Mouse (Mus musculus) heart, embryonic 14.5 days (tissue): ENCODE results near the gene Nemp2. TPM values are rescaled to one million over a fixed set of nuclear protein-coding genes. Genes with fewer than 3 reads are reported as not detected.

Experiments used
- ATAC-seq: fragments of 200-750 bp; cut with Nextera tagmentation; 2 replicates; pipeline ENCODE4 v1.8.0; 2017; ENCODE audit warnings: low read depth, moderate TSS enrichment; ENCODE audit not compliant: insufficient number of reproducible peaks, insufficient read depth, low FRiP score
- H3K27ac ChIP-seq, 2 experiments: fragments of 200-500 bp in 1 of 2; fragments of 300-500 bp in 1 of 2; sonication (generic) in 1 of 2; replicated peaks in 1 of 2; 2 replicates each; pipeline ENCODE4 v1.5.1; 2012 to 2014; ENCODE audit warnings: low read depth in 2 of 2, low read length in 2 of 2, control low read depth in 1 of 2, mild to moderate bottlenecking in 1 of 2, mixed read lengths in 1 of 2; ENCODE audit not compliant: control insufficient read depth in 1 of 2, insufficient read depth in 1 of 2
- H3K27me3 ChIP-seq: fragments of 300-500 bp; sonication (generic); 2 replicates; pipeline ENCODE4 v1.6.1; 2014; ENCODE audit warnings: mild to moderate bottlenecking, low read length, control low read depth; ENCODE audit not compliant: control insufficient read depth, insufficient read depth
- H3K36me3 ChIP-seq: fragments of 300-500 bp; sonication (generic); 2 replicates; pipeline ENCODE4 v1.6.1; 2014; ENCODE audit warnings: mild to moderate bottlenecking, control low read depth, low read length, mixed read lengths; ENCODE audit not compliant: control insufficient read depth, insufficient read depth
- H3K4me1 ChIP-seq, 2 experiments: fragments of 200-500 bp in 1 of 2; fragments of 300-500 bp in 1 of 2; sonication (generic) in 1 of 2; 2 replicates each; pipeline ENCODE4 v1.6.1; 2012 to 2014; ENCODE audit warnings: low read length in 2 of 2, control low read depth in 1 of 2, mixed read lengths in 1 of 2; ENCODE audit not compliant: control insufficient read depth in 2 of 2, insufficient read depth in 2 of 2
- H3K4me2 ChIP-seq: fragments of 300-500 bp; sonication (generic); 2 replicates; pipeline ENCODE4 v1.6.1; 2014; ENCODE audit warnings: mild to moderate bottlenecking, low read length
- H3K4me3 ChIP-seq, 2 experiments: fragments of 200-500 bp in 1 of 2; fragments of 300-500 bp in 1 of 2; sonication (generic) in 1 of 2; 2 replicates each; pipeline ENCODE4 v1.5.1; 2012 to 2014; ENCODE audit warnings: low read length in 2 of 2, mild to moderate bottlenecking in 2 of 2, control low read depth in 1 of 2, low read depth in 1 of 2, moderate library complexity in 1 of 2; ENCODE audit not compliant: control insufficient read depth in 1 of 2, insufficient read depth in 1 of 2
- H3K9ac ChIP-seq: fragments of 300-500 bp; sonication (generic); 2 replicates; pipeline ENCODE4 v1.6.1; 2014; ENCODE audit warnings: mild to moderate bottlenecking, low read length
- H3K9me3 ChIP-seq: fragments of 300-500 bp; sonication (generic); 2 replicates; pipeline ENCODE4 v1.6.1; 2016; ENCODE audit warnings: low read length, control low read depth; ENCODE audit not compliant: control insufficient read depth
- WGBS: fragments of 180-500 bp; shearing (Covaris S2); extraction: QIAGEN DNeasy Blood & Tissue Kit; methylation state at CpG from one replicate; pipeline ENCODE4 v1.1.7; 2014; 5-methylcytosine and 5-hydroxymethylcytosine counted together
- polyA plus RNA-seq: library from polyadenylated mRNA; unstranded; fragments of >200 nt; fragmentation: Nextera tagmentation; extraction: Ambion mirVana; gene quantifications from 2 replicates; pipeline ENCODE4 v1.2.1, GENCODE M21; 2014

Nemp2 gene
- polyA plus RNA-seq, 1 experiment from 2014 or later: 5.6 TPM

DNA sequence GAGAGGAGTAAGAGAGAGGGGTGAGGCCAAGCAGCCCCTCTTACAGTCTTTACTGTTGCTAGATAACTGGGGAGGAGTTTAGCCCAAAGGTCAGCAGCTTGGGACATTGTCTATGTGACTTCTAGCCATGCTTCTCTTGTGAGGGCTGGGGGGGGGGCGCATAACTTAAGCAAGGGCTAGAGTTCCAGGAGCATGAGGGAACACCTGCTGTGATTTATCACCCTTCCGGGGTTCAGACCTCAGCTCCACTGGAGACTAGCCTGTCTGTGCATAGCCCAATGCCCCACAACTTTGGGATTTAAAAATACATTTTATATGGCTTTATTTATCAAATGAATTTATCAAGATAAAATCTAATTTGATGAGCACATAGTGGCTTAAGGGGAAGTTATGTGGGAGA is 7.6 kb downstream of the Nemp2 start:
- no peak overlapping the region for H3K9ac ChIP-seq
- 82% methylated on average over 2 of the region's 2 CpGs for WGBS
- no peak overlapping the region for H3K4me3 ChIP-seq
- H3K4me1 ChIP-seq: no peaks in the 10 kb centered on the region
- H3K36me3 ChIP-seq: peaks cover 32% of the 10 kb centered on the region
- H3K9me3 ChIP-seq: no peaks in the 10 kb centered on the region
- no peaks in the 10 kb centered on the region for H3K27me3 ChIP-seq
- no peak for ATAC-seq
- H3K4me2 ChIP-seq: no peak overlapping the region
- H3K27ac ChIP-seq: no peak overlapping the region

DNA sequence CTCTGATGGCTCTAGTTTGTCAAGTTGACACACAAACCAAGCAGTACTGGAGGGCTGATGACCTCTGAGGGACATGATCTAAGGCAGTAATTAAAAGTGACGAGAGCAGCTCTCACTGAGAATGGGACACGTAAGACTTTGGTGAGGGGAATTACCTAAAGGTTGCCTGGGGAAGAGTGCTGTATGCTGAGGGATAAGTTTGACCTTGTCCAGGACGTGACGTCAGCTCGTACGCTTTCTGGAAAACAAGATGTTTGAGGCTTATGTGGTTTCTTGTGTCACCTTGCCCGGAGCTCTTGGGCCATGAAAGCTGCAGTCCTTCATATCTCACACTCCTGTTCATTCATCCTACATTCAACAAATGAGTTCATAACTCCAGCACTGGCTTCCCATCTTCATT is 8.6 kb downstream of the Nemp2 start:
- H3K36me3 ChIP-seq: peaks cover 32% of the 10 kb centered on the region

DNA sequence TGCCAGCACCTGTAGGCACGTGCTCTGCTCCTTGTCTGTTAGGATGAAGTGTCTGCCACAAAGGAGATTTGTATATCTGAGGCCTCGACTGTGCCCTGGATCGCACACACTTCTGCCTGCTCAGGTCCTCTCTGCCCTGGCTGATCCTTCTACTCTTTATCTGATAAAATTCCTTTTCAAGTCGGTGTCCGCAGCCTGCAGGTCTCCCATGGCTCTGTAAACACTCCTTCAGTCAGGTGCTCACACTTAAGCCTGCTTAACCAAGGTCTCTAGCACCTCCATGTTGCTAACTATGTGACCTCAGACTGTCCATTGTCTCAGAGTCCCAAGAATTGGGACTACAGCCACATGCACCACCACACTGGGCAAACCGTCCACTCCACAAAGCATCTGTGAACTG is 9.8 kb downstream of the Nemp2 start:
- H3K27ac ChIP-seq: no peak overlapping the region
- no peak overlapping the region for H3K9ac ChIP-seq
- H3K9me3 ChIP-seq: no peaks in the 10 kb centered on the region
- H3K27me3 ChIP-seq: no peaks in the 10 kb centered on the region
- H3K4me1 ChIP-seq: no peaks in the 10 kb centered on the region
- no peak overlapping the region for H3K4me3 ChIP-seq
- peaks cover 35% of the 10 kb centered on the region for H3K36me3 ChIP-seq
- ATAC-seq: no peak
- no peak overlapping the region for H3K4me2 ChIP-seq
- WGBS: 46% methylated on average over 6 of the region's 6 CpGs

More for the DNA sequence above, 8.6 kb downstream of the Nemp2 start:
- no peak overlapping the region for H3K27ac ChIP-seq
- no peaks in the 10 kb centered on the region for H3K4me1 ChIP-seq
- H3K4me3 ChIP-seq: no peak overlapping the region
- H3K9me3 ChIP-seq: no peaks in the 10 kb centered on the region
- WGBS: 76% methylated on average over 7 of the region's 7 CpGs
- ATAC-seq: no peak
- H3K27me3 ChIP-seq: no peaks in the 10 kb centered on the region
- H3K4me2 ChIP-seq: no peak overlapping the region
- no peak overlapping the region for H3K9ac ChIP-seq

DNA sequence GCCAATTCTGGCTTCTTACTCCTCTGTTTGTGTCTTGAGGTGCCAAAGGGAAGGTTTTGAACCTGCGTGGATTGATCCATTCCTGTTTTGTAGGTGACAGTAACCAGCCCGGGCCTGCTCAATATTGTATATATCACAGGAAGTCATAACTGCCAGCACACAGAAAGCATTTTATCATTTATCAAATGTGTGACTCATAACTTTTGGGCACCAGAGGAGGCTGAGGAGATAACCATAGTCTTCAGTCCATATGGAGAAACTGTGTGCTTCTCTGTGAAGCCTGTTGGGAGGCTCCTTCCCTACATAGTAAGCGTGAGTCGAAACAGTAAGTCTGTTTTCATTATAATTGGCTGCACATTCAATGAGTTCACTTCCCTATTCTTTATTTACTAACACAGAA is 10.2 kb downstream of the Nemp2 start:
- Histone ChIP-seq H3K4me2 (no peak overlapping the region), H3K4me1 (no peaks in the 10 kb centered on the region), H3K27ac (no peak overlapping the region), H3K36me3 (peaks cover 39% of the 10 kb centered on the region), H3K9ac (no peak overlapping the region), H3K4me3 (no peak overlapping the region), H3K27me3 (no peaks in the 10 kb centered on the region), H3K9me3 (no peaks in the 10 kb centered on the region)
- no peak for ATAC-seq
- 77% methylated on average over 4 of the region's 4 CpGs for WGBS

DNA sequence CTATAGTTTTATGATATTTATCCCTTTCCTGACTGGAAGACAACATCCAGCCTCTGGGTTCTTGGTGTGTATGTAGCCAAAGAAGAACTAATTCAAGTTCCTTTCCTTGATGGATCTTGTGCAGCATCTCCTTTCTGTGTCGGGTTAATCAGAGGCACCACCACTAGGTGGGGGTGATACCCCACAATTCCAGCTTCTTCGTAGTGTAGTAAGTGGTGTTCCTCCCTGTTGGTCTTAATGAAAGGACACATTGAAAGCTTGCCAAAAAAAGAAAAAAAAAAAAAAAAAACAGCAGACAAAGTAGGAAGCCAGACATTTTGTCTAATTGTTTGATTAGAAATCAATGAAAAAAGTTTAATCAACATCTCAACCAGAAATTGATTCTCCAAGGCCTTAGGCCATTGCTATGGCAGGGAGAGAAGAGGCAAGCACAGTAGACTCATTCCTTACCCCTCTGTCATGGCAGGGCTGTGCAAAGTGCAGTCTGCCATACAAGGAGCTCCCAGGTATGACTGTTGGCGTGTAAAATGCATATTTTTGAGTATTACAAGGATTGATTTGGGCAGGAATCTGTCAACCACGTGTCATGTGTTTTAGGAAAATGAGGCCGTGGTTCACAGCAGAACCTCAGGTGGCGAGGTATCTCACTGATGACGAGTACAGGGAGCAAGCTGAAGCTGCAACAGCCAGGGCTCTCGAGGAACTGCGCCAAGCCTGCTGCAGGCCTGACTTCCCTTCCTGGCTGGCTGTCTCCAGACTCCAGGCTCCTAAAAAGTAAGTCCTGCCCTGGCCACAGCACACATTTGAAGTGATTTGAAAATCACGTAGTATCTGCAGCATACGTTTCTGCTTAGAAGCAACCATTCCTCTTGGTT is 17.9 kb downstream of the Nemp2 start:
- no peaks in the 10 kb centered on the region for H3K9me3 ChIP-seq
- no peak overlapping the region; the same call in 1 of the 2 replicates for H3K9ac ChIP-seq
- H3K4me2 ChIP-seq: no peak overlapping the region
- H3K4me3 ChIP-seq: no peak overlapping the region
- no peaks in the 10 kb centered on the region for H3K27me3 ChIP-seq
- peaks cover 31% of the 10 kb centered on the region for H3K36me3 ChIP-seq
- peaks cover 3 to 15% of the 10 kb centered on the region in 2 experiments for H3K4me1 ChIP-seq
- WGBS: 71% methylated on average over 11 of the region's 11 CpGs
- ATAC-seq: no peak
- H3K27ac ChIP-seq: no peak overlapping the region

DNA sequence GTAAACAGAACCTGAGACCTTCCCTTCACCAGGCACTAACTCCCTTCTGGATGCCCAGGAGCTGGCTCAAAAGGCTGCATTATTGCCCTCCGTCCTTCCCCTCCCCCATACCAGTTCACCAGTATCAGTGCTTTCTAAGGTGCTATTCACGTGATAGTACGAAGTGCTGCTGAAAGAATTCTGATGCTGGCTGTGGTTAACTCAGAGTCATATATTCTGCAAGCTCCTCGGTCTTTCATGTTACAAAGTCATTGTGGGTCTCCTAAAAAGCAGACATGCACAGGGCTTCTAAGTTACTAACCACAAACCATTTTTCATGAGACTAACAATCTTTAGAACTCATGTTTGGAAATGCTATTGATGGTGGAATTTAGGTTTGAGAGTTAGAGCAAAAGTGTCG is 19.6 kb downstream of the Nemp2 start:
- Histone ChIP-seq H3K4me3 (no peak overlapping the region), H3K4me2 (no peak overlapping the region), H3K4me1 (peaks cover 3 to 15% of the 10 kb centered on the region in 2 experiments), H3K27ac (no peak overlapping the region), H3K27me3 (no peaks in the 10 kb centered on the region), H3K9me3 (no peaks in the 10 kb centered on the region), H3K9ac (no peak overlapping the region), H3K36me3 (peaks cover 30% of the 10 kb centered on the region)
- no peak for ATAC-seq
- 69% methylated on average over 5 of the region's 5 CpGs for WGBS

DNA sequence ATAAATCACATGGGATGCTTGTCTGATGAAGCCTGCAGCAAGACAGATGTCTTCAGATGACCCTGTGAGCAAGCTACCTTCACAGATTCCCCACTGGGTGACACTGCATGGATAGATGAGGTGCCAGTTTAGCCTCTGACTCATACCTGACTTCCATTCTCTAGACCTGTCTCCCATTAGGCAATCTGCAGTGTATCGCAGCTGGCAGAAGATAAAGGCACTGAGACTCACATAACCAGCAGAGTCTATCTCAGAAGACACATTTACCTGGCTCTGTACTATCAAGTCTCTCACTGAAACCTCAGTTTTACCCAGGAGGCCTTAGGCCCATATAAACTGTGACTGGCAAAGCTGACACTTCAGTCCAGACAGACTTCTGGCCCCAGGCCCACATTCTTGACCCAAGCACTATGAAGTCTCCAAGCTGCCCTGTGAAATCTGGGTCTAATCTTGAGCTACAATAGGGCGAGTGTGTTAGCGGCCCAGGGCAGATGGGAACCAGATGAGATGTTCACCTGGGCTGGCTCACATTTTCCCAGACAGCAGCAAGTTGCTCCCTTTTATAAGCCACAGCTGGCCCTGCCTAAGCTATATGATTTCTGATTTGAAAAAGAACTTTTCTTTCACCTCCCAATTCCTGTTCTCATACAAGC is 22.2 kb downstream of the Nemp2 start:
- ATAC-seq: no peak; the same call in 1 of the 2 replicates
- H3K27ac ChIP-seq: peak overlapping the region; percentile 44 to 53; a peak in 3 of 4 replicates
- WGBS: 19% methylated on average over 3 of the region's 3 CpGs
- peaks cover 3 to 15% of the 10 kb centered on the region in 2 experiments for H3K4me1 ChIP-seq
- no peak overlapping the region for H3K4me2 ChIP-seq
- peaks cover 15% of the 10 kb centered on the region for H3K36me3 ChIP-seq
- H3K9ac ChIP-seq: no peak overlapping the region
- no peaks in the 10 kb centered on the region for H3K27me3 ChIP-seq
- no peak overlapping the region for H3K4me3 ChIP-seq
- H3K9me3 ChIP-seq: no peaks in the 10 kb centered on the region
